Mouse (Mus musculus) hindbrain, embryonic 16.5 days (tissue): ENCODE measurements around the gene Rnf114. TPM values are rescaled to one million over a fixed set of nuclear protein-coding genes. Genes with fewer than 3 reads are reported as not detected.

Experiments used
- ATAC-seq: fragments of 200-750 bp; cut with Nextera tagmentation; 2 replicates; pipeline ENCODE4 v1.8.0; 2017; ENCODE audit warnings: moderate TSS enrichment, moderate library complexity
- H3K27ac ChIP-seq: fragments of 300-500 bp; sonication (generic); 2 replicates; pipeline ENCODE4 v1.5.1; 2014; ENCODE audit warnings: low read depth, mild to moderate bottlenecking, control low read depth, low read length, moderate library complexity
- H3K27me3 ChIP-seq: fragments of 300-500 bp; sonication (generic); replicated peaks from 2 replicates; pipeline ENCODE4 v1.6.1; 2014; ENCODE audit warnings: low read length; ENCODE audit not compliant: control insufficient read depth, insufficient read depth
- H3K36me3 ChIP-seq: fragments of 300-500 bp; sonication (generic); 2 replicates; pipeline ENCODE4 v1.6.1; 2014; ENCODE audit warnings: mild to moderate bottlenecking, low read length, moderate library complexity, mixed read lengths; ENCODE audit not compliant: control insufficient read depth, insufficient read depth
- H3K4me1 ChIP-seq: fragments of 300-500 bp; sonication (generic); 2 replicates; pipeline ENCODE4 v1.6.1; 2014; ENCODE audit warnings: low read depth, low read length; ENCODE audit not compliant: control insufficient read depth, insufficient read depth
- H3K4me2 ChIP-seq: fragments of 300-500 bp; sonication (generic); 2 replicates; pipeline ENCODE4 v1.6.1; 2014; ENCODE audit warnings: mild to moderate bottlenecking, low read length, control low read depth, moderate library complexity
- H3K4me3 ChIP-seq: fragments of 300-500 bp; sonication (generic); 2 replicates; pipeline ENCODE4 v1.5.1; 2014; ENCODE audit warnings: mild to moderate bottlenecking, low read length, control low read depth, moderate library complexity
- H3K9ac ChIP-seq: fragments of 300-500 bp; sonication (generic); 2 replicates; pipeline ENCODE4 v1.6.1; 2014; ENCODE audit warnings: low read depth, mild to moderate bottlenecking, control low read depth, low read length, moderate library complexity
- H3K9me3 ChIP-seq: fragments of 300-500 bp; sonication (generic); 2 replicates; pipeline ENCODE4 v1.6.1; 2014; ENCODE audit warnings: mild to moderate bottlenecking, low read length, moderate library complexity; ENCODE audit not compliant: control insufficient read depth
- WGBS: fragments of 180-500 bp; shearing (Covaris S2); extraction: QIAGEN DNeasy Blood & Tissue Kit; methylation state at CpG from one replicate; pipeline ENCODE4 v1.1.7; 2014; 5-methylcytosine and 5-hydroxymethylcytosine counted together
- polyA plus RNA-seq: library from polyadenylated mRNA; unstranded; fragments of >200 nt; fragmentation: Nextera tagmentation; extraction: Ambion mirVana; gene quantifications from 2 replicates; pipeline ENCODE4 v1.2.1, GENCODE M21; 2015

The Rnf114 gene
- polyA plus RNA-seq, 1 experiment from 2014 or later: 112 TPM

- no peak overlapping the region for H3K9ac ChIP-seq
- H3K4me2 ChIP-seq: no peak overlapping the region
- H3K4me3 ChIP-seq: no peak overlapping the region
- no peak for ATAC-seq
- H3K27me3 ChIP-seq: no peaks in the 10 kb centered on the region
- 85% methylated on average over 6 of the region's 6 CpGs for WGBS
- H3K36me3 ChIP-seq: peaks cover 17% of the 10 kb centered on the region
- H3K27ac ChIP-seq: no peak overlapping the region
- H3K9me3 ChIP-seq: no peaks in the 10 kb centered on the region
- H3K4me1 ChIP-seq: no peaks in the 10 kb centered on the region
Observed at GRCm38 (mm10) chr2:167468444-167468843, 24.0 kb upstream of the Rnf114 start.

- Histone ChIP-seq H3K27me3 (no peaks in the 10 kb centered on the region), H3K9ac (no peak overlapping the region), H3K9me3 (no peaks in the 10 kb centered on the region), H3K4me3 (no peak overlapping the region), H3K36me3 (peaks cover 25% of the 10 kb centered on the region), H3K4me2 (no peak overlapping the region), H3K4me1 (peaks cover 3% of the 10 kb centered on the region), H3K27ac (no peak overlapping the region)
- ATAC-seq: no peak
- 98% methylated on average over 3 of the region's 3 CpGs for WGBS
Observed at GRCm38 (mm10) chr2:167470611-167471010, 21.8 kb upstream of the Rnf114 start.

- Histone ChIP-seq H3K9ac (no peak overlapping the region), H3K27ac (no peak overlapping the region), H3K4me2 (no peak overlapping the region), H3K36me3 (peaks cover 17% of the 10 kb centered on the region), H3K4me1 (peaks cover 13% of the 10 kb centered on the region), H3K4me3 (no peak overlapping the region), H3K9me3 (no peaks in the 10 kb centered on the region), H3K27me3 (no peaks in the 10 kb centered on the region)
- 89% methylated on average over 6 of the region's 6 CpGs for WGBS
- no peak for ATAC-seq
Observed at GRCm38 (mm10) chr2:167471585-167471984, 20.9 kb upstream of the Rnf114 start.

- H3K27me3 ChIP-seq: no peaks in the 10 kb centered on the region
- no peaks in the 10 kb centered on the region for H3K9me3 ChIP-seq
- peaks cover 17% of the 10 kb centered on the region for H3K36me3 ChIP-seq
- peaks cover 19% of the 10 kb centered on the region for H3K4me1 ChIP-seq
- 90% methylated on average over 6 of the region's 6 CpGs for WGBS
- no peak overlapping the region for H3K4me2 ChIP-seq
- H3K9ac ChIP-seq: no peak overlapping the region
- no peak overlapping the region for H3K27ac ChIP-seq
- ATAC-seq: no peak
- no peak overlapping the region for H3K4me3 ChIP-seq
Observed at GRCm38 (mm10) chr2:167474218-167474617, 18.2 kb upstream of the Rnf114 start.

- WGBS: 78% methylated on average over 5 of the region's 5 CpGs
- Histone ChIP-seq H3K4me3 (no peak overlapping the region), H3K27ac (peak overlapping the region; percentile 83), H3K36me3 (peaks cover 16% of the 10 kb centered on the region), H3K27me3 (no peaks in the 10 kb centered on the region), H3K9me3 (no peaks in the 10 kb centered on the region), H3K4me1 (peaks cover 19% of the 10 kb centered on the region), H3K9ac (peak overlapping the region; percentile 39), H3K4me2 (no peak overlapping the region)
- no peak for ATAC-seq
Observed at GRCm38 (mm10) chr2:167475596-167475995, 16.8 kb upstream of the Rnf114 start.

- 6% methylated on average over 7 of the region's 7 CpGs for WGBS
- ATAC-seq: peak; percentile 87
- Histone ChIP-seq H3K4me2 (no peak overlapping the region), H3K4me3 (no peak overlapping the region), H3K27me3 (no peaks in the 10 kb centered on the region), H3K36me3 (peaks cover 15% of the 10 kb centered on the region), H3K9me3 (no peaks in the 10 kb centered on the region), H3K27ac (peak overlapping the region; percentile 83), H3K9ac (peak overlapping the region; percentile 39), H3K4me1 (peaks cover 19% of the 10 kb centered on the region)
Observed at GRCm38 (mm10) chr2:167476200-167476688, 16.2 kb upstream of the Rnf114 start.

- peak; percentile 8; the same call in 1 of the 2 replicates for ATAC-seq
- 66% methylated on average over 4 of the region's 4 CpGs for WGBS
- Histone ChIP-seq H3K4me1 (peaks cover 19% of the 10 kb centered on the region), H3K4me2 (no peak overlapping the region), H3K27ac (peak overlapping the region; percentile 83), H3K4me3 (no peak overlapping the region), H3K9me3 (no peaks in the 10 kb centered on the region), H3K27me3 (no peaks in the 10 kb centered on the region), H3K9ac (no peak overlapping the region), H3K36me3 (peaks cover 15% of the 10 kb centered on the region)
Observed at GRCm38 (mm10) chr2:167476762-167477161, 15.7 kb upstream of the Rnf114 start.

- WGBS: 53% methylated on average over 2 of the region's 2 CpGs
- H3K9ac ChIP-seq: no peak overlapping the region
- H3K4me3 ChIP-seq: no peak overlapping the region
- no peaks in the 10 kb centered on the region for H3K9me3 ChIP-seq
- peaks cover 20% of the 10 kb centered on the region for H3K36me3 ChIP-seq
- H3K27me3 ChIP-seq: no peaks in the 10 kb centered on the region
- H3K4me1 ChIP-seq: peaks cover 19% of the 10 kb centered on the region
- H3K4me2 ChIP-seq: no peak overlapping the region
- ATAC-seq: no peak
- no peak overlapping the region for H3K27ac ChIP-seq
Observed at GRCm38 (mm10) chr2:167478128-167478527, 14.3 kb upstream of the Rnf114 start.

- Histone ChIP-seq H3K4me2 (no peak overlapping the region), H3K27me3 (no peaks in the 10 kb centered on the region), H3K36me3 (peaks cover 20% of the 10 kb centered on the region), H3K4me1 (peaks cover 22% of the 10 kb centered on the region), H3K27ac (no peak overlapping the region), H3K9me3 (no peaks in the 10 kb centered on the region), H3K4me3 (no peak overlapping the region), H3K9ac (no peak overlapping the region)
- WGBS: 95% methylated on average over 1 of the region's 1 CpGs
- no peak for ATAC-seq
Observed at GRCm38 (mm10) chr2:167479501-167479900, 12.9 kb upstream of the Rnf114 start.

GRCm38 (mm10) chr2:167482681-167483080, 9.8 kb upstream of the Rnf114 start:
- Histone ChIP-seq H3K4me1 (peaks cover 23% of the 10 kb centered on the region), H3K27ac (no peak overlapping the region), H3K4me3 (no peak overlapping the region), H3K4me2 (no peak overlapping the region), H3K9ac (no peak overlapping the region), H3K36me3 (peaks cover 17% of the 10 kb centered on the region), H3K27me3 (no peaks in the 10 kb centered on the region), H3K9me3 (no peaks in the 10 kb centered on the region)
- WGBS: 78% methylated on average over 4 of the region's 4 CpGs
- no peak for ATAC-seq
